Mouse (Mus musculus) liver, embryonic 14.5 days (tissue): ENCODE results near the gene Csnk2a1. TPM values are rescaled to one million over a fixed set of nuclear protein-coding genes. Genes with fewer than 3 reads are reported as not detected.
A peak's percentile ranks its signal among the peaks of the same experiment; 100 is the strongest.

Source experiments
- ATAC-seq: fragments of 200-750 bp; cut with Nextera tagmentation; 2 replicates; pipeline ENCODE4 v1.8.0; 2017; ENCODE audit warnings: moderate number of reproducible peaks, mild to moderate bottlenecking, moderate library complexity; ENCODE audit not compliant: insufficient read depth
- DNase-seq, 3 experiments: peaks; one replicate each; pipeline ENCODE4 v3.0.0-alpha.2; 2012 to 2013; ENCODE audit warnings: low read depth in 3 of 3, low spot score in 3 of 3
- H3K27ac ChIP-seq: fragments of 300-500 bp; sonication (generic); 2 replicates; pipeline ENCODE4 v1.5.1; 2014; ENCODE audit warnings: moderate library complexity, mild to moderate bottlenecking, control low read depth, inconsistent platforms
- H3K27me3 ChIP-seq: fragments of 300-500 bp; sonication (generic); 2 replicates; pipeline ENCODE4 v1.6.1; 2014; ENCODE audit warnings: mild to moderate bottlenecking, low read length, moderate library complexity; ENCODE audit not compliant: control insufficient read depth, insufficient read depth
- H3K36me3 ChIP-seq: fragments of 300-500 bp; sonication (generic); replicated peaks from 2 replicates; pipeline ENCODE4 v1.6.1; 2014; ENCODE audit warnings: low read depth; ENCODE audit not compliant: control insufficient read depth, insufficient read depth
- H3K4me1 ChIP-seq, 2 experiments: fragments of 200-500 bp in 1 of 2; fragments of 300-500 bp in 1 of 2; sonication (generic) in 1 of 2; replicated peaks; 2 replicates each; pipeline ENCODE4 v1.6.1; 2012 to 2014; ENCODE audit warnings: antibody characterized with exemption in 1 of 2, inconsistent platforms in 1 of 2, low read length in 1 of 2; ENCODE audit not compliant: control insufficient read depth in 2 of 2, insufficient read depth in 2 of 2
- H3K4me2 ChIP-seq: fragments of 300-500 bp; sonication (generic); 2 replicates; pipeline ENCODE4 v1.6.1; 2014; ENCODE audit warnings: low read depth, mild to moderate bottlenecking, control low read depth, moderate library complexity
- H3K4me3 ChIP-seq, 2 experiments: fragments of 200-500 bp in 1 of 2; fragments of 300-500 bp in 1 of 2; sonication (generic) in 1 of 2; 2 replicates each; pipeline ENCODE4 v1.5.1; 2012 to 2014; ENCODE audit warnings: low read depth in 2 of 2, low read length in 2 of 2, mild to moderate bottlenecking in 2 of 2, control low read depth in 1 of 2, inconsistent platforms in 1 of 2, moderate library complexity in 1 of 2; ENCODE audit not compliant: insufficient read depth in 1 of 2
- H3K9ac ChIP-seq: fragments of 300-500 bp; sonication (generic); replicated peaks from 2 replicates; pipeline ENCODE4 v1.6.1; 2014; ENCODE audit warnings: mild to moderate bottlenecking, control low read depth, moderate library complexity
- H3K9me3 ChIP-seq: fragments of 300-500 bp; sonication (generic); 2 replicates; pipeline ENCODE4 v1.6.1; 2016; ENCODE audit warnings: low read length, mixed read lengths; ENCODE audit not compliant: control insufficient read depth
- CTCF ChIP-seq: IDR thresholded peaks from 2 replicates; pipeline ENCODE4 v1.5.1; 2016; ENCODE audit warnings: antibody characterized with exemption, low read depth, control low read depth
- EP300 ChIP-seq: IDR thresholded peaks from 2 replicates; pipeline ENCODE4 v1.6.1; 2016; ENCODE audit warnings: antibody characterized with exemption, low read depth
- WGBS: fragments of 180-500 bp; shearing (Covaris S2); extraction: QIAGEN DNeasy Blood & Tissue Kit; methylation state at CpG from one replicate; pipeline ENCODE4 v1.1.7; 2014; ENCODE audit not compliant: insufficient replicate concordance; 5-methylcytosine and 5-hydroxymethylcytosine counted together
- polyA plus RNA-seq, 2 experiments: library from polyadenylated mRNA; depleted of rRNA in 1 of 2; stranded (reverse) in 1 of 2; unstranded in 1 of 2; fragments of >200 nt; fragmentation: Nextera tagmentation in 1 of 2; extraction: Ambion mirVana in 1 of 2; gene quantifications; 2 replicates each; pipeline versions ENCODE4 v1.2.1 to v1.2.3; 2012 to 2014

Csnk2a1 gene
- 16.3 and 22.7 TPM in 2 replicates for polyA plus RNA-seq (2012; rRNA removed)
- polyA plus RNA-seq (2014; fragmentation: Nextera tagmentation; extraction: Ambion mirVana) = 43.2 and 44.8 TPM in 2 replicates

DNA sequence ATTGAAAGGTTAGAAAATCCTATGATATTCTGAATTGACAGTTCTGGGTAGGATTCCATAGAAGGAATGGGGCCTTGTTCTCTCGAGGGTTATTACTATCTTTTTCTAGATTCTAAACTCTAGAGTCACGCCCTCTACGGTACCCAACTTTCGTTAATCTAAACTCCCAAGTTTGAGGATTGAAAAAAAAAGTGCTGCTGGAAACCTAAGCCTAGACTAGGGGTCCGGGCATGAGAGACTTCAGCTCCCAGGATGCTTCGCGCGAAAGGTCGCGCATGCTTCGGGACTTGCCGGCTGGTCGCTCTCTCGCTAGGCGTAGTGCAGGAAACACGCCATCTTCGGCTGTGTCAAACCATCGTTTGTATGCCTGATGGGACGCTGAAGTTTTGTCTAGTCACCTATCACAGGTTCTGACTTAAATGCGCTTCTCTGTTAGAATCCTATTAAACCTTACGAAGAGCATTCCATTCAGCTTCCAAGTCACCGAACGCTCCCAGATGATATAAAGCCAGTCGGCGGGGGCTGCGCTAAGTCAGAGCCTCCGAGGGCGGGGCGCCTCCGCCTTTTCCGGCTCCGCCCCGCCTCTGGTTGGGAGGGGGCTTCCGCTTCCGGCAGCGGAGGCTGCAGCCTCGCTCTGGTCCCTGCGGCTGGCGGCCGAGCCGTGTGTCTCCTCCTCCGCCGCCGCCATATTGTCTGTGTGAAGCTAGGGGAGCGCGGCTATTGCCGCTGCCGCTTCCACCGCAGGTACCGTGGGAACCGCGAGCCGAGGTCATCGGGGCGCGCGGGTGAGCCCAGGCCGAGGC, at the start of gene Csnk2a1:
Gene Csnk2a1, plus strand, starts transcription at position 592 of the 803 bp plus-strand sequence.
- H3K4me1 ChIP-seq = peaks cover 11 to 21% of the 10 kb centered on the region in 2 experiments
- H3K36me3 ChIP-seq = no peaks in the 10 kb centered on the region
- H3K9ac ChIP-seq = peak within 1 kb of the TSS; percentile 97
- under 1% methylated on average over 51 of the region's 58 CpGs for WGBS
- ATAC-seq (peak; percentile 94), DNase-seq (peak; percentile 77 to 81 (median 78))
- H3K27me3 ChIP-seq = no peaks in the 10 kb centered on the region
- H3K27ac ChIP-seq = peak within 1 kb of the TSS; percentile 88
- H3K4me2 ChIP-seq = peak within 1 kb of the TSS; percentile 79
- no peak for TF ChIP-seq CTCF
- peak; percentile 13; the same call in 1 of the 2 replicates for TF ChIP-seq EP300
- no peaks in the 10 kb centered on the region for H3K9me3 ChIP-seq
- peak within 1 kb of the TSS; percentile 94 to 99 for H3K4me3 ChIP-seq

DNA sequence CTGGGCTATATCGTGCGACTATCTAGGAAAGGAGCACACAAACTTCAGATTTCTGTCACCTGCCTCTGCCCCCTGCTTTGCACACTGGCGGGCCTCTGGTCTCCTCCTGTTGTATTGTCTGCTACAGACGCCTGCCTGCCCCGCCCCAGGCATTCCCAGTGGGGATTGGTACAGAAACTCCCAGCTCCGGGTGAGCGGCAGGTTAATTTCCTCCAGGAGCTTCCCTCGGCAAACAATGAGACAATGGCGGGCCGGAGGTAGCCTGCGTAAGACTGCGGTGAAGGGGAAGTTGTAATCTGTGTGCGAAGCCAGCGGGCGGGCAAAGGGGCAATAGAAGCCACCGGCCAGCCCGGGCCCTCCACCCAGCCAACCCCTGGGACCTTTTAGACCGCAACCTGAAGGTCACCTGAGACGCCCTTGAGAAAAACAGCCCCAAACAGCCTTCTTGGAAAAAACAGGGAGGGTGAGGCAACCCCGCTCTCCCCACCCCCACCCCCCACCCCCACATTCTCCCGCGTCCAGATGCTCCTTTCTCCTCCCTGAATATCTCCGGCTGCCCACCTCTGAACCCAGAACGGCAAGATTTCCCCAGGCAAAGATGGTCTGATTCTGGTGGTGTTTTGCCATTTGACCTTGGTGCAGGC, 49.4 kb upstream of the Csnk2a1 start:
- Histone ChIP-seq H3K4me1 (no peaks in the 10 kb centered on the region), H3K36me3 (no peaks in the 10 kb centered on the region), H3K9ac (no peak overlapping the region), H3K4me3 (no peak overlapping the region), H3K9me3 (peaks cover 2% of the 10 kb centered on the region; the same call in 1 of the 2 replicates), H3K27me3 (no peaks in the 10 kb centered on the region; the same call in 1 of the 2 replicates), H3K27ac (no peak overlapping the region), H3K4me2 (no peak overlapping the region)
- DNase-seq = no peak
- TF ChIP-seq EP300 = no peak
- no peak for TF ChIP-seq CTCF
- ATAC-seq = no peak
- 12% methylated on average over 24 of the region's 24 CpGs for WGBS

DNA sequence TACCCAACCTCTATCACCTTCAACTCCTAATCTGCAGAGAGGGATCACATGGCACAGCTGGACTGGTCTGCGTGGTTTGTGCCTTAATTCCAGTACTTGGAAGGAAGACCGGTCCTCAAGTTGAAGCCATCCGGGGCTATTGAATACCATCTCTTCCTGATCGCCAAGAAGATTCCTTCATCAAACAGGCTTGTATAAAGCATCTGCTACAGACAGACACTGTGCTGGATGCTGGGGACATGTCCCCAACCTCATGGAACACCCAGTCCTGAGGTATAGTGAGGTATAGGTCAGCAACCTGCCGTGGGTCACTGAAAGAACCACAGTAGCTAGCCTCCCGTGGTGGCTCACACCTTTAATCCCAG, 48.9 kb upstream of the Csnk2a1 start:
- Histone ChIP-seq H3K27ac (no peak overlapping the region), H3K4me1 (no peaks in the 10 kb centered on the region), H3K9ac (no peak overlapping the region), H3K4me3 (no peak overlapping the region), H3K9me3 (peaks cover 2% of the 10 kb centered on the region; the same call in 1 of the 2 replicates), H3K36me3 (no peaks in the 10 kb centered on the region), H3K27me3 (no peaks in the 10 kb centered on the region; the same call in 1 of the 2 replicates), H3K4me2 (no peak overlapping the region)
- ATAC-seq (no peak), DNase-seq (no peak)
- WGBS = 62% methylated on average over 6 of the region's 6 CpGs
- TF ChIP-seq CTCF = no peak
- no peak for TF ChIP-seq EP300

DNA sequence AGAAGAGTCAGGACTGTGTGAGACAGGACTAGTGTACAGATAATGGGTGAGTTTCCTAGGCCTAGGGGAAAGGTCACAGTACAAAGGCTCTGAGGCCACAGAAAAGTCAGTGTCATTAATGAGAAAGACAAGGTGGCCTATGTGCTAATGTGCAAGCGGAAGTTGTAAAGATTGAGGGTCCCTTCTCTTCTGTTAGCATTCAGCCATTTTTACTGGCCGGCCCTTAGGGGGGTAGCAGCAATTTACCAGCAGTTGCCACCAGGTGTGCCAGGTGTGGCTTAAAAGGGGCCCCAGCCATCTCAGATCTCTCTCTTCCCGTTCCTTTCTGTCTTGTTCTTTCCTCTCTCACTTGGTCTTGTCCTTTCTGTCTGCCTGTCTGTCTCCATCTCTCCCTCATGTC, 48.3 kb upstream of the Csnk2a1 start:
- no peak overlapping the region for H3K27ac ChIP-seq
- DNase-seq (no peak), ATAC-seq (no peak)
- no peaks in the 10 kb centered on the region for H3K4me1 ChIP-seq
- H3K4me2 ChIP-seq = no peak overlapping the region
- no peak overlapping the region for H3K9ac ChIP-seq
- H3K4me3 ChIP-seq = no peak overlapping the region
- 58% methylated on average over 3 of the region's 3 CpGs for WGBS
- no peak for TF ChIP-seq CTCF
- TF ChIP-seq EP300 = no peak
- H3K36me3 ChIP-seq = no peaks in the 10 kb centered on the region
- H3K9me3 ChIP-seq = peaks cover 2% of the 10 kb centered on the region; the same call in 1 of the 2 replicates
- H3K27me3 ChIP-seq = no peaks in the 10 kb centered on the region; the same call in 1 of the 2 replicates

DNA sequence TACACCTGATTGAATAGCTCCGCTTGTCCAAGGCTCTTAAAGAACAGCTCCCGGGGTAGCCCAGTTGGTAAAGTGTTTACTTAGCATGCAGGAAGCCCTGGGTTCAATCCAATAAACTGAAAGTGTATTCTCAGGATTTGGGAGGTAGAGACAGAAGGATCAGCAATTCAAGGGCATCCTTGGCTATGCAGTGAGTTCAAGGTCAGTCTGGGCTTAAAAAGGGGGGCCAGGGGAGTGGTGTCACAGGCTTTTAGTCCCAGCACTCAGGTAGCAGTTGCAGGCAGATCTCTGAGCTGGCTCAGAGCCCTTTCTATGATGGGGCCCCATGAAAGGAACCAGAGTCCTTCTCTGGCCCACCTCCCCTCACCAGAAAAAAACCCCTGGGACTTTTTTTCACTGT, 47.3 kb upstream of the Csnk2a1 start:
- peaks cover 2% of the 10 kb centered on the region; the same call in 1 of the 2 replicates for H3K9me3 ChIP-seq
- H3K27ac ChIP-seq = no peak overlapping the region
- H3K27me3 ChIP-seq = no peaks in the 10 kb centered on the region; the same call in 1 of the 2 replicates
- H3K36me3 ChIP-seq = no peaks in the 10 kb centered on the region
- no peak overlapping the region for H3K4me3 ChIP-seq
- WGBS = 71% methylated on average over 2 of the region's 2 CpGs
- ATAC-seq = no peak
- no peak overlapping the region for H3K4me2 ChIP-seq
- H3K4me1 ChIP-seq = no peaks in the 10 kb centered on the region
- TF ChIP-seq EP300 (no peak), CTCF (no peak)
- DNase-seq = no peak
- H3K9ac ChIP-seq = no peak overlapping the region
